Mouse (Mus musculus) E14TG2a.4 (cell line): ENCODE measurements around the gene Slc1a7.

Source experiments
- CTCF ChIP-seq: conservative IDR thresholded peaks from 2 replicates; pipeline ENCODE4 v1.5.1; 2014; ENCODE audit warnings: low read length
- NANOG ChIP-seq: IDR thresholded peaks from 2 replicates; pipeline ENCODE4 v1.6.1; 2014; ENCODE audit warnings: borderline replicate concordance, low read length, mixed read lengths

DNA sequence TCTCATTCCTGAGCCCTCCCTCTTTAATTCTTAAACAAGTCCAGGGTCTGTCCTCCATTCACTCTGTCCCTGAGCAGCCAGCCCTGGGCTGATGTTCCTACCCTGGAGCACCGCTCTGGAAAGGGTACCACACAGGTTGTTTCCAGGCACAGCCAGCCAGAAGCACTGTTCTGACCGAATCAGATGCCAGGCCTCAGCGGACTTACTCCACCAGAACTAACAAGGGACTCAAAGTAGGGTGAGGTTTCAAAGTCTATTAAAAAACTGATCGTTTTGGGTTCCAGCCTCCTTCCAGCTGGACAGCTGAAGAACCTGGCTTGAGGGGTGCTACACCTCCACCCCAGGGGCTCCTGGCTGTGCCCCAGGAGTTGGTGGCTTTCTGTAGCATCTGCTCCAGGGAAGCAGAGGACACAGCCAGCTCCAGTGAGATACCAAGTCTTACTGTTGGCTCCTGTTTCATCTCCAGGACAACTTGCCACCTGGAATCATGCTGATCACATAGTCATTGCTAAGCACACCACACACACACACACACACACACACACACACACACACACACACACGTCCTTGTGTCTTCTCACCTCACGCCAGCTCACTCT, 12.0 kb downstream of the Slc1a7 start:
- no peak for TF ChIP-seq CTCF
- no peak for TF ChIP-seq NANOG
